Mouse (Mus musculus): ENCODE data around the gene Farsa. TPM values are rescaled to one million over a fixed set of nuclear protein-coding genes. Genes with fewer than 3 reads are reported as not detected.

Farsa gene
- polyA plus RNA-seq, 1 experiment from 2014 or later = 83.1 TPM

GRCm38 (mm10) chr8:84909162-84909767 is 52.5 kb downstream of the Farsa start:
- Histone ChIP-seq H3K4me2 (replicated peaks) (peak overlapping the region; percentile 93), H3K9ac (peak overlapping the region; percentile 63), H3K4me3 (replicated peaks) (peak overlapping the region; percentile 50), H3K36me3 (no peaks in the 10 kb centered on the region), H3K27me3 (replicated peaks) (peaks cover 30% of the 10 kb centered on the region), H3K9me3 (no peaks in the 10 kb centered on the region), H3K27ac (no peak overlapping the region), H3K4me1 (replicated peaks) (peaks cover 8% of the 10 kb centered on the region; the same call in 1 of the 2 replicates)
- WGBS = 50% methylated on average over 20 of the region's 20 CpGs
- no peak for ATAC-seq

DNA sequence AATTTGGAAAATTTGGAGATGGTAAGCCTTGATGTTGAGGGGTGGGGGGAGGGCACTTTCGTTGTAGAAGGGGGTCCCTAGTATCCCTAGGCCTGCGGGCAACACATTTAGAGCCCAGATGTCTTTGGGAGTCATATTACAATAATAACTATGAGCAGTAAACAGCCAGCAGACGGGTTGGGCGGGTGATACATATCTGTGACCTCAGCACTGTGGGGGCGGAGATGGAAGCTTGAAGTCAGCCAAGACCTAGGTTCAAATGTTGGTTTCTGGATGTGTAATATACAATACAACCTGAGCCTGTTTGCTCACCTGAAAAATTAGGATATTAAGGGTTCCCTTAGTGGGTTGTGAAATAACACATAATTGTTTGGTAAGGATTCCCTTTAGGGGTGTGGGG is 53.2 kb downstream of the Farsa start:
- Histone ChIP-seq H3K9ac (no peak overlapping the region), H3K27ac (no peak overlapping the region), H3K4me1 (replicated peaks) (peaks cover 8% of the 10 kb centered on the region; the same call in 1 of the 2 replicates), H3K36me3 (no peaks in the 10 kb centered on the region), H3K27me3 (replicated peaks) (peaks cover 30% of the 10 kb centered on the region), H3K4me2 (replicated peaks) (no peak overlapping the region), H3K4me3 (replicated peaks) (no peak overlapping the region), H3K9me3 (no peaks in the 10 kb centered on the region)
- ATAC-seq = no peak
- 74% methylated on average over 5 of the region's 5 CpGs for WGBS

DNA sequence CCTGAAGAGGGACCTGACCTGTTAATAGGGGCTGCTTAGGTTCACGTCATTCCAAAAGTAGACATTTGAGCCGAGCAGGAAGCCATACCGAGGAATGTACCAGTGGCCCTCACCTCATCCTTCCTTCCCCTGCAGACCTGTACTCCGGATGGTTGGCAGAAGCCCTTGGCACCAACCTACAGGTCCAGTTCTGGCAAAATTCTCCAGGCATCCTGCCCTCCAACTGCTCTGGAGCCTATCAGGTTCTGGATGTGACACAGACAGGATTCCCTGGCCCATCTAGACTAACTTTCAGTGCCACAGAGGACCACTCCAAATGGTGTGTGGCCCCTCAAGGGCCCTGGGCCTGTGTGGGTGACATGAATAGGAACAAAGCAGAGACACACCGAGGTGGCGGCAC is 53.8 kb downstream of the Farsa start:
- no peak overlapping the region for H3K27ac ChIP-seq
- 87% methylated on average over 6 of the region's 6 CpGs for WGBS
- H3K4me3 ChIP-seq (replicated peaks) = no peak overlapping the region
- H3K9ac ChIP-seq = no peak overlapping the region
- H3K9me3 ChIP-seq = no peaks in the 10 kb centered on the region
- ATAC-seq = no peak
- H3K36me3 ChIP-seq = no peaks in the 10 kb centered on the region
- peaks cover 30% of the 10 kb centered on the region for H3K27me3 ChIP-seq (replicated peaks)
- H3K4me1 ChIP-seq (replicated peaks) = peaks cover 8% of the 10 kb centered on the region; the same call in 1 of the 2 replicates
- H3K4me2 ChIP-seq (replicated peaks) = no peak overlapping the region

- H3K4me2 ChIP-seq (replicated peaks) = no peak overlapping the region
- H3K36me3 ChIP-seq = no peaks in the 10 kb centered on the region
- no peaks in the 10 kb centered on the region for H3K9me3 ChIP-seq
- H3K4me1 ChIP-seq (replicated peaks) = peaks cover 8% of the 10 kb centered on the region; the same call in 1 of the 2 replicates
- no peak overlapping the region for H3K9ac ChIP-seq
- H3K27ac ChIP-seq = no peak overlapping the region
- peaks cover 36% of the 10 kb centered on the region for H3K27me3 ChIP-seq (replicated peaks)
- no peak for ATAC-seq
- H3K4me3 ChIP-seq (replicated peaks) = no peak overlapping the region
- WGBS = 91% methylated on average over 9 of the region's 9 CpGs
Observed at GRCm38 (mm10) chr8:84911854-84912253, 55.1 kb downstream of the Farsa start.

DNA sequence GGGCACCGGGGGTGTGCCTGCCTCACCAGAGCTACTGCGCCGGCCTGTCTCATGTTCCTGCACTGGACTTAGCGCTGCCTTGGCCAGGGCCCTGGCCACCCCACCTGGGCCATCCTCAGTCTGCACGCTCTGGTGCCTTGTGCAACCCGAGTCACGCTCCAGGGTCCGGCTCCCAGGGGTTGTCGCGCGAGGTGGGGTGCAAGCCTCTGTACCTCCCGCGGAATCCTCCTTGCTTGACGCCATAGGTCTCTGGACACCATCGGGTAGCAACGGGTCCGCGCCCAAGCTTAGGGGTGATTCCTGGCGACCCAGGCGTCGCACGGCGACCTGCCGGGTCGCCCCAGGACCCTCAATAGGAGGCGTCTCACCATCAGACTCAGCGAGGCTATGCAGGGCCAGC is 55.6 kb downstream of the Farsa start:
- no peaks in the 10 kb centered on the region for H3K36me3 ChIP-seq
- ATAC-seq = no peak
- H3K9me3 ChIP-seq = no peaks in the 10 kb centered on the region
- no peak overlapping the region for H3K9ac ChIP-seq
- WGBS = 22% methylated on average over 27 of the region's 27 CpGs
- H3K27ac ChIP-seq = no peak overlapping the region
- H3K27me3 ChIP-seq (replicated peaks) = peaks cover 37% of the 10 kb centered on the region
- peak overlapping the region; percentile 39 for H3K4me3 ChIP-seq (replicated peaks)
- peaks cover 8% of the 10 kb centered on the region; the same call in 1 of the 2 replicates for H3K4me1 ChIP-seq (replicated peaks)
- H3K4me2 ChIP-seq (replicated peaks) = peak overlapping the region; percentile 80

DNA sequence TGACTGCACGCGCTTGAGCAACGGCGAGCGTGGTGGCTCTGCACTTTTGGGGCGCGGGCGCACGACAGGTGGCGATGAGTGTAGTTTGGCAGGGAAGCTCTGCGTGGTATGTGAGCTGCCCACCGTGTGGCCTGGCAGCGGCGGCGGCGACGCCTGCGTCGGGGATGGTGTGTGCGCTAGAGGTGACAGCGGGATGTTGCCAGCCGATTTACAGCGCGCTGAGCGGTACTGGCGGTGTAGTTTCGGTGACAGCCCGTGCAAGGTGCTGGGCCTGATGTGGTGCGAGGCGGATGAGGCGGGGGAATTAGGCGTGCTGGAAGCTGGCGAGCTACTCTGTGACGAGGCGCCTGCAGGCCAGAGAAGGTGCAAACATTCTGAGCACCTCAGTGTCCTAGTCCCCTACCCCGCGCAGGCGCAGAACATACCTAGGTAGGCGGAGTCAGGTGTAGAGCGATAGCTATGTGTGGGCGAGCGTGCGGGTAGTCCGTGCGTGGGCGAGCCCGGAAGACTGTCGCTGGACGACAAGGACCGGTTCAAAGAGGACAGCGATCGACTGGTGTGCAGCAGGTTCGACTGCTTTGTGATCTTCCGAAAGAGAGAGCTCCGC is 56.2 kb downstream of the Farsa start:
- H3K9me3 ChIP-seq = no peaks in the 10 kb centered on the region
- H3K27ac ChIP-seq = no peak overlapping the region
- H3K4me3 ChIP-seq (replicated peaks) = peak overlapping the region; percentile 39
- no peaks in the 10 kb centered on the region for H3K36me3 ChIP-seq
- H3K4me1 ChIP-seq (replicated peaks) = peaks cover 8% of the 10 kb centered on the region; the same call in 1 of the 2 replicates
- peak; percentile 71 for ATAC-seq
- H3K27me3 ChIP-seq (replicated peaks) = peaks cover 42% of the 10 kb centered on the region
- 1% methylated on average over 55 of the region's 55 CpGs for WGBS
- peak overlapping the region; percentile 80 for H3K4me2 ChIP-seq (replicated peaks)
- H3K9ac ChIP-seq = peak overlapping the region; percentile 24

DNA sequence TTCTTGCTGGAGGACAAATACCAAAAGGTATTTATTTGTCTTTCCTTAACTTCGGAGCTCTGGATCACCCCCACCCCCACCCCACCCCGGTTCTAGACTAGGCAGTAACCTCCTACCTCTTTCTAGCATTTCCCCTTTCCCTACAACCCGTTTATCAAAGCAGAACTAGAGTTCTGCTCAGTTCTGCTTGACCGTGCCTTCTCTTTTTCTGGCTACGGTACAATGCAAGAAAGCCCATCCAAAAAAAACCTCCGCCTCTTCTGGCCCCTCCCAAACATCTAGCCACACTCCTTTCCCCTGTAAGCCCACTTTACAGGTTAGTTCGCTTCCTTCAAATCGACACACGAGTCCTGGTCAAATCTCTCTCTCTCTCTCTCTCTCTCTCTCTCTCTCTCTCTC is 56.7 kb downstream of the Farsa start:
- peaks cover 45% of the 10 kb centered on the region for H3K27me3 ChIP-seq (replicated peaks)
- no peak overlapping the region for H3K27ac ChIP-seq
- ATAC-seq = no peak
- peak overlapping the region; percentile 39 for H3K4me3 ChIP-seq (replicated peaks)
- WGBS = 12% methylated on average over 9 of the region's 9 CpGs
- peak overlapping the region; percentile 80 for H3K4me2 ChIP-seq (replicated peaks)
- no peaks in the 10 kb centered on the region for H3K36me3 ChIP-seq
- H3K4me1 ChIP-seq (replicated peaks) = peaks cover 8% of the 10 kb centered on the region; the same call in 1 of the 2 replicates
- H3K9me3 ChIP-seq = no peaks in the 10 kb centered on the region
- peak overlapping the region; percentile 24 for H3K9ac ChIP-seq

DNA sequence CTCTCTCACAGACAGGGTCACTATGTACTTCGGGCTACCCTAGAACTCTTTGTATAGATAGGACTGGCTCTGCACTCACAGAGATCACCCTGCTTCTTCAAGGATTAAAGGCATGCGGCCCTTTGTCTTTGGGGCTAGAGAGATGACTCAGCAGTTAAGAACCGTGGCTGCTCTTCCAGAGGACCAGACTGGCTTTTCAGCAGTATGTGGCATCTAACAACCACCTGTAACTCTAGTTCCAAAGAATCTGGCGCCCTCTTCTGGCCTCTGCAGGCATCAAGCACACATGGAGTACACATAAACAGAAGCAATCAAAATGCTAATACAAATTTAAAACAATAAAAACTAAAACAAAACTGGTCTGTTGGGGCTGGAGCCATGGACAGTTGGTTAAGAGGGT is 57.2 kb downstream of the Farsa start:
- 38% methylated on average over 4 of the region's 4 CpGs for WGBS
- peaks cover 45% of the 10 kb centered on the region for H3K27me3 ChIP-seq (replicated peaks)

DNA sequence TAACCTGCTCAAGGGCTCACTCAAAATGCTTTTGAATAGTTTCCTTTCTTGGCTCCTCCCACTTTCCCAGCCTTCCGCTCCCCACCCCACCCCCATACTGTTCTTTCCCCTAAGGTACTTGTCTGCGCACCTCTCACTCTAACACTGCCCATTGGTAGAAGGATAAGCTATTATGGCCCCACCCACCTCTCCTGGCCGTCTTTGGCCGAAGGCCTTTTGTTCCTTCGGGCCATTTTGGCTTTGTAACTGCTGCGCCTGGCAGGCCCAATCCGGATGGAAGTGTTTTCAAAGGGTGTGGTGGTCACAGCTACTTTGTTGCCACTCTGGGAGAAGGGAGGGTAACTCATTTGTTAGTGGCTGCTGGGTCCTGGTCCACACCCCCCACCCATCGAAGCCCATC is 58.5 kb downstream of the Farsa start:
- Histone ChIP-seq H3K27me3 (replicated peaks) (peaks cover 46% of the 10 kb centered on the region), H3K4me2 (replicated peaks) (no peak overlapping the region), H3K27ac (no peak overlapping the region), H3K9me3 (no peaks in the 10 kb centered on the region), H3K4me3 (replicated peaks) (no peak overlapping the region), H3K36me3 (no peaks in the 10 kb centered on the region), H3K4me1 (replicated peaks) (peaks cover 8% of the 10 kb centered on the region; the same call in 1 of the 2 replicates), H3K9ac (no peak overlapping the region)
- ATAC-seq = no peak
- 92% methylated on average over 8 of the region's 8 CpGs for WGBS

More for the DNA sequence above, 57.2 kb downstream of the Farsa start:
- no peak overlapping the region for H3K4me3 ChIP-seq (replicated peaks)
- H3K27ac ChIP-seq = no peak overlapping the region
- peak overlapping the region; percentile 80; the same call in 1 of the 2 replicates for H3K4me2 ChIP-seq (replicated peaks)
- peaks cover 8% of the 10 kb centered on the region; the same call in 1 of the 2 replicates for H3K4me1 ChIP-seq (replicated peaks)
- ATAC-seq = no peak
- H3K9me3 ChIP-seq = no peaks in the 10 kb centered on the region
- H3K9ac ChIP-seq = no peak overlapping the region
- no peaks in the 10 kb centered on the region for H3K36me3 ChIP-seq

GRCm38 (mm10) chr8:84917781-84918180 is 61.0 kb downstream of the Farsa start:
- Histone ChIP-seq H3K36me3 (no peaks in the 10 kb centered on the region), H3K9ac (no peak overlapping the region), H3K4me3 (replicated peaks) (no peak overlapping the region), H3K27me3 (replicated peaks) (peaks cover 27% of the 10 kb centered on the region; the same call in 1 of the 2 replicates), H3K9me3 (no peaks in the 10 kb centered on the region), H3K4me2 (replicated peaks) (no peak overlapping the region), H3K27ac (no peak overlapping the region), H3K4me1 (replicated peaks) (peaks cover 3% of the 10 kb centered on the region; the same call in 1 of the 2 replicates)
- no peak for ATAC-seq
- WGBS = 39% methylated on average over 20 of the region's 20 CpGs

DNA sequence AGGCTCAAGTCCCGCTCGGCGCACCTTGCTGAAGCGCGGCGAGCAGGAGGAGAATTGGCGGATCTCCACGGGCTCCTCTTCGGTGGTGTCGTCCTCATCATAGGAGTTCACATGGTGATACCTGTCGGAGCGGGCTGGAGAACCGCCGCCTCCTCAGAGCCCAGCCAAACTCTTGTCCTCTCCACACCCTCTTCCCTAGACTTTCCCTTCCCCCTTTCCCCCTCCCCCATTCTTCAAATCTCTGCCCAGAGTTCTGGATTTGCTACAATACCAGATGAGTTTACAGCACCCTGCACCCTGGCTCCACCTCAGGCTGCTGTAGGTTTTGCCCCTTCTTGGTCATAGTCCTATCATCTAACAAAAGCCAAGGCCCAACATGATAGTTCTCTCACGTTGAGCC is 61.9 kb downstream of the Farsa start:
- 92% methylated on average over 15 of the region's 15 CpGs for WGBS
- no peak for ATAC-seq
- no peak overlapping the region for H3K9ac ChIP-seq
- H3K27me3 ChIP-seq (replicated peaks) = peaks cover 22% of the 10 kb centered on the region; the same call in 1 of the 2 replicates
- no peak overlapping the region for H3K27ac ChIP-seq
- H3K4me1 ChIP-seq (replicated peaks) = no peaks in the 10 kb centered on the region
- no peaks in the 10 kb centered on the region for H3K9me3 ChIP-seq
- no peak overlapping the region for H3K4me3 ChIP-seq (replicated peaks)
- H3K36me3 ChIP-seq = no peaks in the 10 kb centered on the region
- no peak overlapping the region for H3K4me2 ChIP-seq (replicated peaks)
